Mouse (Mus musculus): ENCODE measurements around the gene Vps26b.

DNA sequence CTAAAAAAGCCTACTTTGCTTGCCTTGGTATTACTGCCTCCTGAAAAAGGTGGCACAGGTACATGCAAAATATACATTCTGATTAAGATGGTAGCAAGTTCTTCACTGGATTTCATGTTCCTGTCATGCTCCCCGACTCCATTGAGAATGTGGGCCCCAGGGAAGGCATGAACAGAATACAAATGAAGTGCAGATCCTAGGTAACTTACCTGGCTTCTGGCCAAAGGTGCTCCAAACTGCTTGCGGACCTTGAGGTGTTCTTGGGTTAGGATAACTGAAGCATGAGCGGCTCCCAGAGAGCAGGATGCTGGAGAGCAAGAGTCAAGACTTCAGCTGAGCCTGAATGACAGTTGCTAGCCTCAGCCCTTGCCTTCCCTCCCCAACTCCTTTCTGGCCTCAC, 51.1 kb downstream of the Vps26b start:
- TF ChIP-seq CTCF (IDR thresholded peaks at IDR 0.05; ENCODE audit: low read depth) (no peak), EP300 (optimal IDR thresholded peaks at IDR 0.05) (no peak)
